In genomic region chr11:100720345-100720744, GRCm38 (mm10) we compare ENCODE assay signal across 13 mouse cellular contexts. TPM values are rescaled to one million over a fixed set of nuclear protein-coding genes. Genes with fewer than 3 reads are reported as not detected.
A peak's percentile ranks its signal among the peaks of the same experiment; 100 is the strongest.
DNase-seq lines count a peak whose midpoint lies in the region; ATAC-seq lines count a peak whose summit lies in the region.
"Had no signal": no experiment of that assay in that cellular context is flagged by ENCODE, and none has a peak within 500 bp of the region (broad histone marks: within the 10 kb centered on the region; RNA-seq: fewer than 3 reads in every experiment).

No protein-coding gene starts in this region.

- H3K4me1 ChIP-seq in neural tube, embryonic 14.5 days (ENCODE audit: control insufficient read depth, insufficient read depth, low read length): no peaks in the 10 kb centered on the region; the same call in 1 of the 2 replicates
- H3K4me1 ChIP-seq in hindbrain, embryonic 16.5 days (ENCODE audit: control insufficient read depth, insufficient read depth, low read depth, low read length): peaks cover 11% of the 10 kb centered on the region
- peaks cover 30% of the 10 kb centered on the region for H3K4me1 ChIP-seq in stomach, embryonic 15.5 days

- peaks cover 32% of the 10 kb centered on the region for H3K36me3 ChIP-seq in neural tube, embryonic 14.5 days (ENCODE audit: control insufficient read depth, insufficient read depth, low read length)
- peaks cover 31% of the 10 kb centered on the region for H3K36me3 ChIP-seq in hindbrain, embryonic 16.5 days (ENCODE audit: control insufficient read depth, insufficient read depth, low read length)
- H3K36me3 ChIP-seq in stomach, embryonic 15.5 days: peaks cover 18% of the 10 kb centered on the region

- 83% methylated on average over 5 of the region's 5 CpGs for WGBS in neural tube, embryonic 14.5 days
- 67% methylated on average over 5 of the region's 5 CpGs for WGBS in hindbrain, embryonic 16.5 days
- WGBS in stomach, embryonic 15.5 days: 63% methylated on average over 5 of the region's 5 CpGs

- no peak for ATAC-seq in neural tube, embryonic 14.5 days (ENCODE audit: low read depth)
- ATAC-seq in hindbrain, embryonic 16.5 days: no peak
- no peak for ATAC-seq in stomach, embryonic 15.5 days (ENCODE audit: insufficient read depth, low FRiP score, low read depth)
- ATAC-seq: forebrain, embryonic 13.5 days; intestine, embryonic 16.5 days had no signal

- no peak overlapping the region for H3K9ac ChIP-seq in neural tube, embryonic 14.5 days (replicated peaks; ENCODE audit: low read depth, low read length)
- H3K9ac ChIP-seq in hindbrain, embryonic 16.5 days (ENCODE audit: low read depth, low read length): peak overlapping the region; percentile 32
- no peak overlapping the region for H3K9ac ChIP-seq in stomach, embryonic 15.5 days
- H3K9ac ChIP-seq: forebrain, embryonic 13.5 days had no signal

- no peaks in the 10 kb centered on the region for H3K9me3 ChIP-seq in neural tube, embryonic 14.5 days (ENCODE audit: control insufficient read depth, low read length)
- H3K9me3 ChIP-seq in hindbrain, embryonic 16.5 days (ENCODE audit: control insufficient read depth, low read length): no peaks in the 10 kb centered on the region
- no peaks in the 10 kb centered on the region for H3K9me3 ChIP-seq in stomach, embryonic 15.5 days
- H3K9me3 ChIP-seq: forebrain, embryonic 13.5 days had no signal

- 0 out of 2 replicates have a peak overlapping the region, but pooled peaks have one; percentile 39 for H3K27ac ChIP-seq in neural tube, embryonic 14.5 days (ENCODE audit: low read depth, low read length)
- peak overlapping the region; percentile 56 for H3K27ac ChIP-seq in hindbrain, embryonic 16.5 days (ENCODE audit: low read depth, low read length)
- H3K27ac ChIP-seq in stomach, embryonic 15.5 days: peak overlapping the region; percentile 42; the same call in 1 of the 2 replicates
- H3K27ac ChIP-seq: forebrain, embryonic 13.5 days had no signal

- no peak overlapping the region for H3K4me3 ChIP-seq in neural tube, embryonic 14.5 days (ENCODE audit: low read depth, low read length)
- H3K4me3 ChIP-seq in hindbrain, embryonic 16.5 days (ENCODE audit: low read length): no peak overlapping the region
- H3K4me3 ChIP-seq in stomach, embryonic 15.5 days (replicated peaks): no peak overlapping the region
- H3K4me3 ChIP-seq: forebrain, embryonic 13.5 days had no signal

- peak; percentile 53 to 64 for DNase-seq in heart, adult 18-20 months
- DNase-seq in heart, postnatal 4 days: no peak
- DNase-seq in neural tube, embryonic 10.5 days (ENCODE audit: extremely low spot score, low spot score): no peak
- DNase-seq in urinary bladder, adult 18-20 months (ENCODE audit: low spot score in 2 of 2): no peak
- no peak for DNase-seq in embryo, embryonic 11 days

- no peak overlapping the region for H3K4me2 ChIP-seq in neural tube, embryonic 14.5 days (ENCODE audit: low read depth, low read length)
- no peak overlapping the region for H3K4me2 ChIP-seq in hindbrain, embryonic 16.5 days (ENCODE audit: low read length)
- no peak overlapping the region for H3K4me2 ChIP-seq in stomach, embryonic 15.5 days
- H3K4me2 ChIP-seq: forebrain, embryonic 13.5 days had no signal

- no peaks in the 10 kb centered on the region for H3K27me3 ChIP-seq in neural tube, embryonic 14.5 days (ENCODE audit: control insufficient read depth, insufficient read depth, low read length)
- no peaks in the 10 kb centered on the region for H3K27me3 ChIP-seq in hindbrain, embryonic 16.5 days (replicated peaks; ENCODE audit: control insufficient read depth, insufficient read depth, low read length)
- H3K27me3 ChIP-seq in stomach, embryonic 15.5 days (replicated peaks): no peaks in the 10 kb centered on the region
- H3K27me3 ChIP-seq: CH12.LX; forebrain, embryonic 13.5 days had no signal

RNA-seq across cellular contexts. Expression of gene Hspb9, which starts 6.7 kb away (rescaled TPM):
- total RNA-seq in heart, adult 18-20 months (2021): not detected
- total RNA-seq in heart, postnatal 4 days (2021): not detected
- polyA plus RNA-seq in neural tube, embryonic 14.5 days (2014; fragmentation: Nextera tagmentation; extraction: Ambion mirVana): not detected in 2 replicates
- 0.34 TPM in 1 of 2 replicates, not detected in the other for polyA plus RNA-seq in hindbrain, embryonic 16.5 days (2015; fragmentation: Nextera tagmentation; extraction: Ambion mirVana)
- polyA plus RNA-seq in stomach, embryonic 15.5 days (2015; fragmentation: Nextera tagmentation; extraction: Ambion mirVana): not detected in 2 replicates
- total RNA-seq: CH12.LX had no signal
- polyA plus RNA-seq: brain, embryonic 14.5 days; forebrain, embryonic 13.5 days; intestine, embryonic 16.5 days; limb, embryonic 14.5 days had no signal

RNA-seq across cellular contexts. Expression of gene Kat2a, which starts 8.1 kb away (rescaled TPM):
- 10 to 100 TPM; 12.2 to 14.7 TPM for total RNA-seq in heart, adult 18-20 months (2021)
- total RNA-seq in heart, postnatal 4 days (2021): 10 to 100 TPM; 17.5 to 18.0 TPM
- 55.3 and 57.0 TPM in 2 replicates for polyA plus RNA-seq in neural tube, embryonic 14.5 days (2014; fragmentation: Nextera tagmentation; extraction: Ambion mirVana)
- 62.2 and 67.8 TPM in 2 replicates for polyA plus RNA-seq in hindbrain, embryonic 16.5 days (2015; fragmentation: Nextera tagmentation; extraction: Ambion mirVana)
- polyA plus RNA-seq in stomach, embryonic 15.5 days (2015; fragmentation: Nextera tagmentation; extraction: Ambion mirVana): 47.3 and 50.6 TPM in 2 replicates

RNA-seq across cellular contexts. Expression of gene Dhx58, which starts 16.3 kb away (rescaled TPM):
- total RNA-seq in heart, adult 18-20 months (2021): 1 to 10 TPM in 1 of 2 experiments, under 1 TPM in 1; 0.60 to 1.0 TPM
- total RNA-seq in heart, postnatal 4 days (2021): under 1 TPM; 0.62 to 0.83 TPM
- polyA plus RNA-seq in neural tube, embryonic 14.5 days (2014; fragmentation: Nextera tagmentation; extraction: Ambion mirVana): 2.7 and 2.8 TPM in 2 replicates
- polyA plus RNA-seq in hindbrain, embryonic 16.5 days (2015; fragmentation: Nextera tagmentation; extraction: Ambion mirVana): 2.5 and 2.6 TPM in 2 replicates
- 2.8 and 4.0 TPM in 2 replicates for polyA plus RNA-seq in stomach, embryonic 15.5 days (2015; fragmentation: Nextera tagmentation; extraction: Ambion mirVana)

RNA-seq across cellular contexts. Expression of gene Rab5c, which starts 17.7 kb away (rescaled TPM):
- total RNA-seq in heart, adult 18-20 months (2021): 10 to 100 TPM; 53.9 to 59.8 TPM
- total RNA-seq in heart, postnatal 4 days (2021): 10 to 100 TPM; 78.8 to 83.6 TPM
- 59.7 and 82.7 TPM in 2 replicates for polyA plus RNA-seq in neural tube, embryonic 14.5 days (2014; fragmentation: Nextera tagmentation; extraction: Ambion mirVana)
- 43.7 and 43.8 TPM in 2 replicates for polyA plus RNA-seq in hindbrain, embryonic 16.5 days (2015; fragmentation: Nextera tagmentation; extraction: Ambion mirVana)
- 24.5 and 25.5 TPM in 2 replicates for polyA plus RNA-seq in stomach, embryonic 15.5 days (2015; fragmentation: Nextera tagmentation; extraction: Ambion mirVana)

RNA-seq across cellular contexts. Expression of gene Zfp385c, which starts 28.1 kb away (rescaled TPM):
- under 1 TPM; 0.12 to 0.44 TPM for total RNA-seq in heart, adult 18-20 months (2021)
- under 1 TPM; 0.56 to 0.60 TPM for total RNA-seq in heart, postnatal 4 days (2021)
- polyA plus RNA-seq in neural tube, embryonic 14.5 days (2014; fragmentation: Nextera tagmentation; extraction: Ambion mirVana): 0.50 and 0.61 TPM in 2 replicates
- polyA plus RNA-seq in hindbrain, embryonic 16.5 days (2015; fragmentation: Nextera tagmentation; extraction: Ambion mirVana): 2.0 and 2.3 TPM in 2 replicates
- polyA plus RNA-seq in stomach, embryonic 15.5 days (2015; fragmentation: Nextera tagmentation; extraction: Ambion mirVana): 0.06 and 0.21 TPM in 2 replicates

Comparison
In these comparisons a context has a peak if more than half of its experiments do, and no peak if none do; other contexts are left out.
1. DNase-seq: peak in heart, adult 18-20 months (2 of 2); none in heart, postnatal 4 days (single experiment), neural tube, embryonic 10.5 days (single experiment), urinary bladder, adult 18-20 months (0 of 2) and embryo, embryonic 11 days (single experiment).
2. Peak in every context shown above with its lines, with median percentiles within 50 percentile points of each other: H3K27ac ChIP-seq.